Mouse (Mus musculus) stomach, postnatal 0 days (tissue): ENCODE results near the gene Serping1.

Source experiments
- CTCF ChIP-seq: IDR thresholded peaks from 2 replicates; pipeline ENCODE4 v1.5.1; 2016; ENCODE audit warnings: antibody characterized with exemption, low read depth, mild to moderate bottlenecking, moderate library complexity
- EP300 ChIP-seq: optimal IDR thresholded peaks from 2 replicates; pipeline ENCODE3; 2016; ENCODE audit warnings: antibody characterized with exemption

DNA sequence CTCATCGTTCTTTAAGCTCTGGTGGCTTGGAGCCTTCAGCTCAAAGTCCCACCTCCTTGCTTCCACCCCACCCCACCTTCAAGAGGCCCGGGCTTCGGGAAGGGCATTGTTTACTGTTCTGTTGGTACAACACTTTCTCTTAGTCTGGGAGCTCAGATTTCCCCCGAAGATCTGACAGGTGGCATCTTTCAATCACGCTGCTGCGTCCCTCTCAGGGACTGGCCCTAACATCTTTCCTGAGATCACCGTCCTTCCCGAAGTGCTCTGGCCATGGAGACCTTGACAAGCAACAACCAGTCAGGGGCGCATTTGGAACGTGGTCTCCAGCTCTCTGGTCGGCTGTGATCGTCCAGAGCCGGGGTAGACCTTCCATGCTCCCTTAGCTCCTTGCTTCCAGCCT lies 47.3 kb upstream of the Serping1 start, which contains the start of gene Smtnl1:
- no peak for TF ChIP-seq EP300
- TF ChIP-seq CTCF, result no peak
